Mouse (Mus musculus) C2C12 (cell line): ENCODE data around the gene Cachd1. TPM values are rescaled to one million over a fixed set of nuclear protein-coding genes. Genes with fewer than 3 reads are reported as not detected.

Experiments
- H3K27me3 ChIP-seq: one replicate; pipeline ENCODE4 v1.6.1; 2011; ENCODE audit not compliant: control insufficient read depth, insufficient read depth, insufficient read length
- H3K36me3 ChIP-seq: one replicate; pipeline ENCODE4 v1.6.1; 2011; ENCODE audit not compliant: control insufficient read depth, insufficient read depth
- H3K4me3 ChIP-seq: one replicate; pipeline ENCODE4 v1.5.1; 2011; ENCODE audit warnings: mild to moderate bottlenecking, control low read depth; ENCODE audit not compliant: poor library complexity, insufficient read depth, severe bottlenecking
- H3K79me2 ChIP-seq: one replicate; pipeline ENCODE4 v1.6.1; 2011; ENCODE audit not compliant: control insufficient read depth, insufficient read depth
- H3K79me3 ChIP-seq: one replicate; pipeline ENCODE4 v1.6.1; 2011; ENCODE audit warnings: low read depth, control low read depth
- H3ac ChIP-seq: one replicate; pipeline ENCODE3; 2011; ENCODE audit warnings: low read depth; ENCODE audit not compliant: control insufficient read depth, insufficient read length
- CEBPB ChIP-seq: IDR thresholded peaks from one replicate; pipeline ENCODE4 v1.6.1; 2011; ENCODE audit warnings: low read depth, mild to moderate bottlenecking, control low read depth, moderate library complexity
- CTCF ChIP-seq: IDR thresholded peaks from one replicate; pipeline ENCODE4 v1.5.1; 2011; ENCODE audit not compliant: control insufficient read depth, insufficient read depth, insufficient read length
- FOSL1 ChIP-seq: IDR thresholded peaks from one replicate; pipeline ENCODE4 v1.8.0; 2011; ENCODE audit warnings: mild to moderate bottlenecking, low read length; ENCODE audit not compliant: poor library complexity, insufficient read depth, severe bottlenecking
- MAX ChIP-seq: IDR thresholded peaks from one replicate; pipeline ENCODE4 v1.6.1; 2011; ENCODE audit warnings: mild to moderate bottlenecking, control low read depth
- MYOD1 ChIP-seq: IDR thresholded peaks from one replicate; pipeline ENCODE4 v1.6.1; 2011; ENCODE audit warnings: low read depth; ENCODE audit not compliant: control insufficient read depth, insufficient read length
- MYOG ChIP-seq: IDR thresholded peaks from one replicate; pipeline ENCODE4 v1.6.1; 2011; ENCODE audit not compliant: control insufficient read depth, insufficient read length; ENCODE audit errors: extremely low read depth
- USF1 ChIP-seq: IDR thresholded peaks from one replicate; pipeline ENCODE4 v1.6.1; 2011; ENCODE audit warnings: low read depth, mild to moderate bottlenecking, control low read depth, moderate library complexity
- polyA plus RNA-seq: library from polyadenylated mRNA; unstranded; fragments of >200 nt; fragmentation: generic; extraction: Trizol; gene quantifications from one replicate; pipeline ENCODE4 v1.2.1, GENCODE M21; 2012; ENCODE audit warnings: missing spikeins

The Cachd1 gene
- polyA plus RNA-seq, 1 experiment: 8.1 TPM

GRCm38 (mm10) chr4:101026995-101027394, 250.5 kb downstream of the Cachd1 start:
- Histone ChIP-seq H3K4me3 (no peak overlapping the region), H3K79me2 (no peaks in the 10 kb centered on the region), H3ac (no peak overlapping the region), H3K36me3 (no peaks in the 10 kb centered on the region), H3K79me3 (no peaks in the 10 kb centered on the region), H3K27me3 (no peaks in the 10 kb centered on the region)
- TF ChIP-seq FOSL1: no peak
- TF ChIP-seq MYOD1: no peak
- TF ChIP-seq MAX: no peak
- TF ChIP-seq CTCF: no peak
- no peak for TF ChIP-seq MYOG
- TF ChIP-seq USF1: no peak
- TF ChIP-seq CEBPB: no peak

GRCm38 (mm10) chr4:101027852-101028411, 251.5 kb downstream of the Cachd1 start:
- Histone ChIP-seq H3K36me3 (no peaks in the 10 kb centered on the region), H3K79me3 (no peaks in the 10 kb centered on the region), H3ac (no peak overlapping the region), H3K4me3 (no peak overlapping the region), H3K27me3 (no peaks in the 10 kb centered on the region), H3K79me2 (no peaks in the 10 kb centered on the region)
- TF ChIP-seq MYOD1: no peak
- TF ChIP-seq MAX: no peak
- no peak for TF ChIP-seq USF1
- no peak for TF ChIP-seq CTCF
- TF ChIP-seq FOSL1: no peak
- TF ChIP-seq MYOG: no peak
- TF ChIP-seq CEBPB: no peak

- Histone ChIP-seq H3K36me3 (no peaks in the 10 kb centered on the region), H3K79me2 (no peaks in the 10 kb centered on the region), H3ac (no peak overlapping the region), H3K27me3 (no peaks in the 10 kb centered on the region), H3K4me3 (no peak overlapping the region), H3K79me3 (no peaks in the 10 kb centered on the region)
- TF ChIP-seq MYOG: no peak
- TF ChIP-seq FOSL1: no peak
- TF ChIP-seq MAX: no peak
- TF ChIP-seq CTCF: no peak
- no peak for TF ChIP-seq CEBPB
- TF ChIP-seq MYOD1: no peak
- TF ChIP-seq USF1: no peak
Measured at GRCm38 (mm10) chr4:101033047-101033446, 256.6 kb downstream of the Cachd1 start.

GRCm38 (mm10) chr4:101035131-101035530, 258.7 kb downstream of the Cachd1 start:
- Histone ChIP-seq H3ac (no peak overlapping the region), H3K36me3 (no peaks in the 10 kb centered on the region), H3K27me3 (no peaks in the 10 kb centered on the region), H3K79me3 (no peaks in the 10 kb centered on the region), H3K79me2 (no peaks in the 10 kb centered on the region), H3K4me3 (no peak overlapping the region)
- TF ChIP-seq CEBPB: no peak
- no peak for TF ChIP-seq FOSL1
- no peak for TF ChIP-seq MYOG
- no peak for TF ChIP-seq MAX
- TF ChIP-seq USF1: no peak
- no peak for TF ChIP-seq MYOD1
- TF ChIP-seq CTCF: no peak

GRCm38 (mm10) chr4:101037156-101037555, 260.7 kb downstream of the Cachd1 start:
- Histone ChIP-seq H3K27me3 (no peaks in the 10 kb centered on the region), H3K79me2 (no peaks in the 10 kb centered on the region), H3K4me3 (no peak overlapping the region), H3K79me3 (no peaks in the 10 kb centered on the region), H3ac (no peak overlapping the region), H3K36me3 (no peaks in the 10 kb centered on the region)
- TF ChIP-seq FOSL1: no peak
- TF ChIP-seq USF1: no peak
- TF ChIP-seq CEBPB: no peak
- TF ChIP-seq MYOD1: no peak
- TF ChIP-seq CTCF: no peak
- TF ChIP-seq MAX: no peak
- TF ChIP-seq MYOG: no peak
